Mouse (Mus musculus) lung, postnatal 0 days (tissue): Measurements from ENCODE around the gene Tmem50b.

Experiments used
- CTCF ChIP-seq: IDR thresholded peaks from 2 replicates; pipeline ENCODE4 v1.5.1; 2016; ENCODE audit warnings: antibody characterized with exemption, mild to moderate bottlenecking
- EP300 ChIP-seq: IDR thresholded peaks from 2 replicates; pipeline ENCODE4 v1.6.1; 2016; ENCODE audit warnings: antibody characterized with exemption, mild to moderate bottlenecking, control low read depth

- TF ChIP-seq CTCF (no peak), EP300 (no peak)
Measured at GRCm38 (mm10) chr16:91532429-91532828, 65.2 kb downstream of the Tmem50b start.
